Mouse (Mus musculus): ENCODE data around the gene Rsg1. TPM values are rescaled to one million over a fixed set of nuclear protein-coding genes. Genes with fewer than 3 reads are reported as not detected.

The Rsg1 gene
- 4.8 and 5.1 TPM in 2 replicates for polyA plus RNA-seq (2012; rRNA removed)

GRCm38 (mm10) chr4:141213770-141214336 is at the start of gene Rsg1:
Gene Rsg1 (plus strand): TSS chr4:141213956.

GRCm38 (mm10) chr4:141239388-141240125 is 25.8 kb downstream of the Rsg1 start, which contains the start of gene Arhgef19:
Gene Arhgef19 (plus strand): TSS chr4:141239499.

Other genes starting within 250 kb of the Rsg1 start
- gene Atp13a2, start 227.1 kb upstream of the Rsg1 start, polyA plus RNA-seq (2012; rRNA removed) = 189 and 190 TPM in 2 replicates
- gene Mfap2, start 203.5 kb upstream of the Rsg1 start, polyA plus RNA-seq (2012; rRNA removed) = 234 and 286 TPM in 2 replicates
- 37.7 and 38.0 TPM in 2 replicates for gene Crocc, start 153.4 kb upstream of the Rsg1 start, polyA plus RNA-seq (2012; rRNA removed)
- 56.3 and 65.6 TPM in 2 replicates for gene Necap2, start 135.6 kb upstream of the Rsg1 start, polyA plus RNA-seq (2012; rRNA removed)
- 0.02 and 0.06 TPM in 2 replicates for gene Spata21, start 125.6 kb upstream of the Rsg1 start, polyA plus RNA-seq (2012; rRNA removed)
- gene Szrd1, start 74.2 kb upstream of the Rsg1 start, polyA plus RNA-seq (2012; rRNA removed) = 35.4 and 41.9 TPM in 2 replicates
- gene Fbxo42, start 66.0 kb upstream of the Rsg1 start, polyA plus RNA-seq (2012; rRNA removed) = 24.1 and 24.2 TPM in 2 replicates
- 1.8 and 5.9 TPM in 2 replicates for gene Arhgef19, start 25.5 kb downstream of the Rsg1 start, polyA plus RNA-seq (2012; rRNA removed)
- gene Epha2, start 87.3 kb downstream of the Rsg1 start, polyA plus RNA-seq (2012; rRNA removed) = 4.2 and 5.9 TPM in 2 replicates
- 14.2 and 15.6 TPM in 2 replicates for gene Fam131c, start 154.3 kb downstream of the Rsg1 start, polyA plus RNA-seq (2012; rRNA removed)
- 0.05 and 0.39 TPM in 2 replicates for gene Clcnka, start 184.8 kb downstream of the Rsg1 start, polyA plus RNA-seq (2012; rRNA removed)
- gene Clcnkb, start 202.1 kb downstream of the Rsg1 start, polyA plus RNA-seq (2012; rRNA removed) = 0.02 and 0.23 TPM in 2 replicates
- gene Hspb7, start 206.8 kb downstream of the Rsg1 start, polyA plus RNA-seq (2012; rRNA removed) = 0.07 and 0.61 TPM in 2 replicates
- 0.35 and 0.53 TPM in 2 replicates for gene Srarp, start 222.1 kb downstream of the Rsg1 start, polyA plus RNA-seq (2012; rRNA removed)
- 65.4 and 70.0 TPM in 2 replicates for gene Zbtb17, start 230.7 kb downstream of the Rsg1 start, polyA plus RNA-seq (2012; rRNA removed)